Comparison of ENCODE assay signal across 17 mouse cellular contexts in the genomic region with DNA sequence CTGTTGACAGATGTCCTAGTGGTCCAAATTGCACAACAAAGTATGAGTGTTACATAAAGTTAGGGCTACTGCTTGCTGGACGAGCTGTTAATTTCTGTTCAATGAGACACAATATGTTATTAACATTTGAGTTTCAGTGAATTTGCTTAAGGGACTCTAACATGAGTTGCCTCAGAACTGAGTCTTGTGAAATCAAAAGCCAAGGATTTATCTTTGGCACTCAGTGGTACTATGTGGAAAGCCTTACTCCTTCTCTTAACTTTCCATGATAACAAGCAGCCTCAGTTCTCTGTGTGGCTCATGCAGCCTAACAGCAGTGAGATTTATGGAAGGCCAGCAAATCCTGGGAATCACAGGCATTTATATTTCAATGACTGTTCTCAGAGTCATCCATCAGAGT.
"Had no signal": no experiment of that assay in that cellular context is flagged by ENCODE, and none has a peak within 500 bp of the region (broad histone marks: within the 10 kb centered on the region; RNA-seq: fewer than 3 reads in every experiment).

No protein-coding gene starts in this region.

- H3K4me2 ChIP-seq: lung, embryonic 15.5 days; midbrain, embryonic 12.5 days; neural tube, embryonic 12.5 days; stomach, embryonic 15.5 days had no signal

- H3K27ac ChIP-seq: liver, embryonic 14.5 days; lung, embryonic 15.5 days; midbrain, embryonic 10.5 days; midbrain, embryonic 12.5 days; neural tube, embryonic 12.5 days; stomach, embryonic 15.5 days; stomach, postnatal 0 days had no signal

- H3K4me1 ChIP-seq: lung, embryonic 15.5 days; midbrain, embryonic 10.5 days; midbrain, embryonic 12.5 days; neural tube, embryonic 12.5 days; stomach, embryonic 15.5 days had no signal

- H3K4me3 ChIP-seq: lung, embryonic 15.5 days; midbrain, embryonic 10.5 days; midbrain, embryonic 12.5 days; myocyte; neural tube, embryonic 12.5 days; stomach, embryonic 15.5 days had no signal

- DNase-seq: lung, adult 18-20 months; lung, postnatal 10 days; lung, postnatal 4 days; midbrain, embryonic 14.5 days; right cerebral cortex, postnatal 14 days; thymus, adult 2 months; thymus, postnatal 25 days; thymus, postnatal 4 days had no signal

- H3K27me3 ChIP-seq: lung, embryonic 15.5 days; midbrain, embryonic 12.5 days; neural tube, embryonic 12.5 days; stomach, embryonic 15.5 days had no signal

- H3K36me3 ChIP-seq: lung, embryonic 15.5 days; midbrain, embryonic 10.5 days; midbrain, embryonic 12.5 days; neural tube, embryonic 12.5 days; stomach, embryonic 15.5 days had no signal

- ATAC-seq: midbrain, embryonic 16.5 days had no signal

- H3K9me3 ChIP-seq: lung, embryonic 15.5 days; midbrain, embryonic 10.5 days; midbrain, embryonic 12.5 days; neural tube, embryonic 12.5 days; stomach, embryonic 15.5 days had no signal

- H3K9ac ChIP-seq: liver, embryonic 14.5 days; lung, embryonic 15.5 days; midbrain, embryonic 12.5 days; neural tube, embryonic 12.5 days; stomach, embryonic 15.5 days had no signal
